ENCODE assay signal across 12 mouse cellular contexts in the genomic region with DNA sequence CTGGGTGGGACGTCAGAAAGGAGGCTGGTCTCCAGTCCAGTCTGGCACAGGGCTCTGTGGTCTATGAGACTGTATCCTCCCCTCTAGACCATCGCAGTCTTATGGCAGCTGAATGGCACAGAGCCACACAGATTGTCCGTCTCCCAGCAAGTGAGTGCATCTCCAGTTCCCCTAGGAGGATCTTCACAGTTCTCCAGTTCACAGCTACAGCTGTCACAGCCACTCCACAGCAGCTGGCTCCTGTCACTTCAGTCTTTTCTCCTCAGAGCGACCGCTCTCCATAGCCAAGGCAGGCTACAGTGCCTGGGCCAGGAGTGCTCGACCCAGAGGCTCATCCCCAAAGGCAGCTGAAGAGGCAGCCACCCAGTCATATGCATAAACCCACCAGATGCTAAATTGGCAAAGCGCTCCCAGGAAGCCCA. TPM values are rescaled to one million over a fixed set of nuclear protein-coding genes. Genes with fewer than 3 reads are reported as not detected.
A peak's percentile ranks its signal among the peaks of the same experiment; 100 is the strongest.
DNase-seq lines count a peak whose midpoint lies in the region; ATAC-seq and TF ChIP-seq lines count a peak whose summit lies in the region.
"Had no signal": no experiment of that assay in that cellular context is flagged by ENCODE, and none has a peak within 500 bp of the region (broad histone marks: within the 10 kb centered on the region; RNA-seq: fewer than 3 reads in every experiment).

No protein-coding gene starts in this region.

- peaks cover 35% of the 10 kb centered on the region for H3K36me3 ChIP-seq in lung, embryonic 14.5 days (ENCODE audit: insufficient read depth)
- peaks cover 3% of the 10 kb centered on the region; the same call in 1 of the 2 replicates for H3K36me3 ChIP-seq in thymus, adult 2 months (ENCODE audit: control insufficient read depth, insufficient read depth, low read length)

- no peak for TF ChIP-seq POLR2A in thymus, adult 2 months (IDR thresholded peaks at IDR 0.05; ENCODE audit: control insufficient read depth, extremely low read depth, insufficient read depth, low read length, poor library complexity)

- no peak overlapping the region for H3K4me2 ChIP-seq in lung, embryonic 14.5 days
- H3K4me2 ChIP-seq: forebrain, embryonic 13.5 days had no signal

- H3K4me1 ChIP-seq in lung, embryonic 14.5 days (ENCODE audit: insufficient read depth) = no peaks in the 10 kb centered on the region
- no peaks in the 10 kb centered on the region; the same call in 1 of the 2 replicates for H3K4me1 ChIP-seq in thymus, adult 2 months (replicated peaks; ENCODE audit: control insufficient read depth, insufficient read depth, low read length)

- 31% methylated on average over 7 of the region's 7 CpGs for whole genome bisulfite sequencing in lung, embryonic 14.5 days
- 81% methylated on average over 7 of the region's 7 CpGs for WGBS in thymus, adult 2 months

- no peak overlapping the region; the same call in 1 of the 2 replicates for H3K27ac ChIP-seq in lung, embryonic 14.5 days (ENCODE audit: low read depth)
- no peak overlapping the region for H3K27ac ChIP-seq in thymus, adult 2 months (ENCODE audit: control insufficient read depth, insufficient read depth, low read length)
- H3K27ac ChIP-seq: forebrain, embryonic 13.5 days had no signal

- DNase-seq in cerebellum, postnatal 10 days = peak; percentile 55 to 62
- DNase-seq in cerebellum, adult 18-20 months = no peak
- DNase-seq in lung, embryonic 14.5 days = peak; percentile 90
- no peak for DNase-seq in lung, adult 18-20 months
- peak; percentile 39 to 53 for DNase-seq in kidney, postnatal 36 days
- DNase-seq in skeletal muscle tissue, adult 2 months (ENCODE audit: low read depth, low spot score) = peak; percentile 69
- DNase-seq in thymus, adult 2 months = no peak
- no peak for DNase-seq in spleen, postnatal 36 days (ENCODE audit: low spot score in 2 of 2)
- DNase-seq: cerebellum, postnatal 25 days; liver had no signal

- no peak for TF ChIP-seq CTCF in lung, embryonic 14.5 days (IDR thresholded peaks at IDR 0.05; ENCODE audit: low read depth)
- no peak for TF ChIP-seq CTCF in thymus, adult 2 months (IDR thresholded peaks at IDR 0.05; ENCODE audit: borderline replicate concordance, control insufficient read depth, extremely low read depth, insufficient read depth, low read length, poor library complexity)

- H3K4me3 ChIP-seq in lung, embryonic 14.5 days (ENCODE audit: low read depth, low read length) = no peak overlapping the region
- H3K4me3 ChIP-seq in thymus, adult 2 months (ENCODE audit: control insufficient read depth, insufficient read depth, low read length) = no peak overlapping the region
- H3K4me3 ChIP-seq: forebrain, embryonic 13.5 days had no signal

- ATAC-seq in lung, embryonic 14.5 days (ENCODE audit: insufficient read depth) = peak; percentile 90
- ATAC-seq: forebrain, embryonic 13.5 days had no signal

- H3K9ac ChIP-seq in lung, embryonic 14.5 days = no peak overlapping the region
- H3K9ac ChIP-seq: forebrain, embryonic 13.5 days had no signal

- no peaks in the 10 kb centered on the region for H3K9me3 ChIP-seq in lung, embryonic 14.5 days (ENCODE audit: low read depth, low read length)
- H3K9me3 ChIP-seq: forebrain, embryonic 13.5 days had no signal

- peaks cover 39% of the 10 kb centered on the region for H3K27me3 ChIP-seq in lung, embryonic 14.5 days (ENCODE audit: insufficient read depth, low read length)
- peaks cover 26% of the 10 kb centered on the region; the same call in 1 of the 2 replicates for H3K27me3 ChIP-seq in thymus, adult 2 months (ENCODE audit: control insufficient read depth, insufficient read depth, low read length)

RNA-seq across cellular contexts. Expression of a gene that starts 5.0 kb away (rescaled TPM):
- polyA plus RNA-seq in lung, embryonic 14.5 days (2014; fragmentation: Nextera tagmentation; extraction: Ambion mirVana) = 0.11 TPM in 1 of 2 replicates, not detected in the other
- 0.59 and 1.1 TPM in 2 replicates for polyA plus RNA-seq in thymus, adult 2 months (2012; rRNA removed)
- polyA plus RNA-seq: spleen, adult 2 months had no signal

RNA-seq across cellular contexts. Expression of a gene that starts 11.8 kb away (rescaled TPM):
- 85.7 and 89.8 TPM in 2 replicates for polyA plus RNA-seq in lung, embryonic 14.5 days (2014; fragmentation: Nextera tagmentation; extraction: Ambion mirVana)
- 69.1 and 72.0 TPM in 2 replicates for polyA plus RNA-seq in thymus, adult 2 months (2012; rRNA removed)

RNA-seq across cellular contexts. Expression of a gene that starts 21.3 kb away (rescaled TPM):
- 63.7 and 68.4 TPM in 2 replicates for polyA plus RNA-seq in lung, embryonic 14.5 days (2014; fragmentation: Nextera tagmentation; extraction: Ambion mirVana)
- 50.7 and 51.6 TPM in 2 replicates for polyA plus RNA-seq in thymus, adult 2 months (2012; rRNA removed)

RNA-seq across cellular contexts. Expression of a gene that starts 47.9 kb away (rescaled TPM):
- polyA plus RNA-seq in lung, embryonic 14.5 days (2014; fragmentation: Nextera tagmentation; extraction: Ambion mirVana) = 4.4 and 4.8 TPM in 2 replicates
- polyA plus RNA-seq in thymus, adult 2 months (2012; rRNA removed) = 3.2 and 3.7 TPM in 2 replicates

RNA-seq across cellular contexts. Expression of a gene that starts 49.4 kb away (rescaled TPM):
- polyA plus RNA-seq in lung, embryonic 14.5 days (2014; fragmentation: Nextera tagmentation; extraction: Ambion mirVana) = 1.3 and 2.1 TPM in 2 replicates
- polyA plus RNA-seq in thymus, adult 2 months (2012; rRNA removed) = 6.9 TPM in 2 replicates

Comparison
In these comparisons a context has a peak if more than half of its experiments do, and no peak if none do; other contexts are left out.
1. DNase-seq: peak in cerebellum, postnatal 10 days (2 of 2), lung, embryonic 14.5 days (single experiment), kidney, postnatal 36 days (2 of 2) and skeletal muscle tissue, adult 2 months (single experiment); none in cerebellum, adult 18-20 months (0 of 2), lung, adult 18-20 months (0 of 2), thymus, adult 2 months (single experiment) and spleen, postnatal 36 days (0 of 2).